Mouse (Mus musculus) heart, postnatal 0 days (tissue): ENCODE measurements around the gene Cecr2.

Experiments
- CTCF ChIP-seq: IDR thresholded peaks from 2 replicates; pipeline ENCODE4 v1.5.1; 2016; ENCODE audit warnings: antibody characterized with exemption, control low read depth, low read depth
- EP300 ChIP-seq: IDR thresholded peaks from 2 replicates; pipeline ENCODE4 v1.6.1; 2016; ENCODE audit warnings: antibody characterized with exemption, low read depth

DNA sequence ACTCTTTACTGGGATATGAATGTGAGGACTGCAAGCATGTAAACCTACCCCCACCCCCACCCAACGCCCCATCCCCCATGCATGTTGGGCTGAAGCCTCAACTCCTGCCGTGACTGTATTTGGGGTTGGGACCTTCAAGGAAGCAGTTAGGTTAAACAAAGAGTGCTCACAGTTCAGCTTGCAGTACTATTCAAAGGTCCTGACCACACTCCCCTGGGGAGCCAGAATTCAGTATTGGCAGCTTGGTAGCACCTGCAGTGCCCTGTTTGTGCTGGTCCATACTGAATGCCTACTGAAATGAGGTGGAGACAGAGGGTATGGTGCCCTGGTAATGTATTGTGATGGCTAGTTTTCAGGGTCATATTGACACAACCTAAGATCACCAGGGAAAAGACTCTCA is 39.1 kb upstream of the Cecr2 start:
- TF ChIP-seq CTCF = no peak
- TF ChIP-seq EP300 = no peak
